Mouse (Mus musculus) T-cell, adult 2 months (primary cell): Measurements from ENCODE around the gene Cpm.
"Not testable (repeated sequence)": the region's sequence is repeated elsewhere in the genome, so short reads cannot be mapped to it uniquely, and the experiment has no call there.

Source experiments
- DNase-seq: peaks from one replicate; pipeline ENCODE4 v3.0.0; 2022; ENCODE audit warnings: low spot score

The Cpm gene

GRCm38 (mm10) chr10:117607051-117607803, 22.1 kb upstream of the Cpm start:
- DNase-seq = no peak

- DNase-seq = no peak
Measured at GRCm38 (mm10) chr10:117607804-117608279, 21.5 kb upstream of the Cpm start.

- no peak for DNase-seq
Measured at GRCm38 (mm10) chr10:117608487-117608886, 20.8 kb upstream of the Cpm start.

GRCm38 (mm10) chr10:117608988-117609809, 20.1 kb upstream of the Cpm start:
- DNase-seq = no peak

- no peak for DNase-seq
Measured at GRCm38 (mm10) chr10:117609810-117610090, 19.6 kb upstream of the Cpm start.

- DNase-seq = no peak
Measured at GRCm38 (mm10) chr10:117610160-117610764, 19.0 kb upstream of the Cpm start.

GRCm38 (mm10) chr10:117610794-117611384, 18.4 kb upstream of the Cpm start:
- no peak for DNase-seq

GRCm38 (mm10) chr10:117611503-117611902, 17.8 kb upstream of the Cpm start:
- DNase-seq = no peak

- DNase-seq = no peak
Measured at GRCm38 (mm10) chr10:117611976-117612375, 17.3 kb upstream of the Cpm start.

- DNase-seq = no peak
Measured at GRCm38 (mm10) chr10:117612621-117613584, 16.4 kb upstream of the Cpm start.

GRCm38 (mm10) chr10:117613960-117614359, 15.3 kb upstream of the Cpm start:
- no peak for DNase-seq

- no peak for DNase-seq
Measured at GRCm38 (mm10) chr10:117614387-117614786, 14.9 kb upstream of the Cpm start.

- no peak for DNase-seq
Measured at GRCm38 (mm10) chr10:117615239-117615638, 14.1 kb upstream of the Cpm start.

GRCm38 (mm10) chr10:117615746-117616145, 13.6 kb upstream of the Cpm start:
- DNase-seq = no peak

GRCm38 (mm10) chr10:117616191-117616680, 13.1 kb upstream of the Cpm start:
- no peak for DNase-seq

- not testable (repeated sequence) for DNase-seq
Measured at GRCm38 (mm10) chr10:117616765-117617164, 12.5 kb upstream of the Cpm start.

GRCm38 (mm10) chr10:117617568-117618345, 11.5 kb upstream of the Cpm start:
- DNase-seq = no peak

- DNase-seq = no peak
Measured at GRCm38 (mm10) chr10:117619041-117619861, 10.0 kb upstream of the Cpm start.

- DNase-seq = no peak
Measured at GRCm38 (mm10) chr10:117619862-117620179, 9.5 kb upstream of the Cpm start.

- no peak for DNase-seq
Measured at GRCm38 (mm10) chr10:117620530-117620929, 8.8 kb upstream of the Cpm start.
